Mouse (Mus musculus) liver, adult 2 months (tissue): ENCODE measurements around the gene Itsn1. TPM values are rescaled to one million over a fixed set of nuclear protein-coding genes. Genes with fewer than 3 reads are reported as not detected.

ENCODE experiments used
- DNase-seq: peaks from one replicate; pipeline ENCODE4 v3.0.0-alpha.2; 2011; ENCODE audit warnings: low read depth, low spot score; ENCODE audit errors: extremely low read depth
- H3K27ac ChIP-seq: fragments of 200-500 bp; replicated peaks from 2 replicates; pipeline ENCODE4 v1.5.1; 2012; ENCODE audit warnings: low read depth, mild to moderate bottlenecking, control low read depth, inconsistent platforms, low read length; ENCODE audit not compliant: insufficient read depth
- H3K27me3 ChIP-seq: fragments of 200-500 bp; 2 replicates; pipeline ENCODE4 v1.6.1; 2012; ENCODE audit warnings: mild to moderate bottlenecking, moderate library complexity, low read length, inconsistent platforms; ENCODE audit not compliant: control insufficient read depth, insufficient read depth
- H3K36me3 ChIP-seq: fragments of 200-500 bp; 2 replicates; pipeline ENCODE4 v1.6.1; 2012; ENCODE audit warnings: low read length, inconsistent platforms; ENCODE audit not compliant: control insufficient read depth, insufficient read depth
- H3K4me1 ChIP-seq: fragments of 200-500 bp; 2 replicates; pipeline ENCODE4 v1.6.1; 2011; ENCODE audit warnings: low read length; ENCODE audit not compliant: control insufficient read depth, insufficient read depth
- H3K4me3 ChIP-seq: fragments of 200-500 bp; 2 replicates; pipeline ENCODE4 v1.5.1; 2011; ENCODE audit warnings: low read depth, mild to moderate bottlenecking, control low read depth, low read length, moderate library complexity; ENCODE audit not compliant: insufficient read depth
- H3K79me2 ChIP-seq: fragments of 200-500 bp; 2 replicates; pipeline ENCODE4 v1.6.1; 2012; ENCODE audit warnings: inconsistent platforms, mild to moderate bottlenecking, low read length, moderate library complexity; ENCODE audit not compliant: control insufficient read depth, insufficient read depth
- H3K9ac ChIP-seq: fragments of 200-500 bp; 2 replicates; pipeline ENCODE4 v1.6.1; 2012; ENCODE audit warnings: low read depth, mild to moderate bottlenecking, control low read depth, inconsistent platforms, low read length
- CTCF ChIP-seq: fragments of 200-500 bp; IDR thresholded peaks from 2 replicates; pipeline ENCODE4 v1.5.1; 2011; ENCODE audit warnings: low read depth, low read length, control low read depth
- POLR2A ChIP-seq: fragments of 200-500 bp; IDR thresholded peaks from 2 replicates; pipeline ENCODE4 v1.6.1; 2011; ENCODE audit warnings: low read length, control low read depth; ENCODE audit not compliant: insufficient read depth; ENCODE audit errors: extremely low read depth
- WGBS: fragments of 180-500 bp; shearing (Covaris S2); methylation state at CpG from one replicate; pipeline ENCODE4 v1.1.7; 2018; 5-methylcytosine and 5-hydroxymethylcytosine counted together
- polyA plus RNA-seq: library from polyadenylated mRNA; depleted of rRNA; stranded (reverse); fragments of >200 nt; gene quantifications from 2 replicates; pipeline ENCODE4 v1.2.3, GENCODE M21; 2012
- total RNA-seq: library from RNA; depleted of rRNA; stranded (reverse); fragments of >200 nt; gene quantifications from 2 replicates; pipeline ENCODE4 v1.2.3, GENCODE M21; 2014

Itsn1 gene
- total and polyA plus RNA-seq, 2 experiments, result 13.6 to 16.3 TPM

DNA sequence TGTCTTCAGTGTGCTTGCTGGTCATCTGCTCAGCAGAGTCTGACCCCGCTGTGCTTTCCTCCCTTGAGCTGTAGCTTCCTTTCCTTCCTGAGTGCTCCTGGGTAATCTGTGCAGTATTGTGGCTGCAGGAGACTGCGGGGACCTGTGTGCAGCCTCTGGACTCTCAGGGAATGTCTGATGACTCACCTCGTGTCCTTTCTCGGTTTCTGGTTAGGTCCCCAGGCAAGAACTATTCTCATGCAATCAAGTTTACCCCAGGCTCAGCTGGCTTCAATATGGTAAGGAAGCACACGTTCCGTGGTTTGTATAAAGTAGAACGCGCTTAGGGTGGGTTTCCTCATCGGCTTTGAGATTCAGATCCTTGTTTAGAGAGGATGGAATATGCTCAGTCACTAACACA lies 82.8 kb downstream of the Itsn1 start:
- H3K27me3 ChIP-seq, result no peaks in the 10 kb centered on the region
- DNase-seq, result no peak
- H3K9ac ChIP-seq, result no peak overlapping the region
- no peak overlapping the region for H3K27ac ChIP-seq
- H3K36me3 ChIP-seq, result peaks cover 26% of the 10 kb centered on the region
- H3K79me2 ChIP-seq, result no peaks in the 10 kb centered on the region; the same call in 1 of the 2 replicates
- TF ChIP-seq POLR2A (no peak), CTCF (no peak)
- WGBS, result 86% methylated on average over 9 of the region's 9 CpGs
- no peaks in the 10 kb centered on the region for H3K4me1 ChIP-seq
- H3K4me3 ChIP-seq, result no peak overlapping the region

DNA sequence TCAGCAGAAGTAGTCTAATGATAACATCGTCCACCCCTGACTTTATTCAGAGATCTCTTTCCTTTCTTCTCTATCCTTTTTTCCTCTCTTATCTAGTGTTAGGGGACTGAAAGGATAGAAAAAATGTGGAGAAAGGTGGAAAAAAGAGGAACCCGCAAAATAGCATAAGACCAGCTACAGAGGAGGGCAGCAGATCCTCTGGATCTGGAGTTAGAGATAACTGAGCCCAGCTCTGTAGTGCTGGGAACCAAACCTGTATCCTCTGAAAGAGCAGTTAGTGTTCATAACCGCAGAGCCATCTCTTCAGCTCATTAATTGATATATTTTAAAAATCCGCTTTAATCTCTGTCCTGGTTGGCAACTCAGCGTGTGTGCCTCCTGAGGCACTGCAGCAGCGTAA lies 84.5 kb downstream of the Itsn1 start:
- Histone ChIP-seq H3K9ac (no peak overlapping the region), H3K79me2 (no peaks in the 10 kb centered on the region; the same call in 1 of the 2 replicates), H3K4me3 (no peak overlapping the region), H3K27me3 (no peaks in the 10 kb centered on the region), H3K4me1 (no peaks in the 10 kb centered on the region), H3K27ac (no peak overlapping the region), H3K36me3 (peaks cover 33% of the 10 kb centered on the region)
- TF ChIP-seq CTCF (no peak), POLR2A (no peak)
- DNase-seq, result no peak
- 97% methylated on average over 6 of the region's 6 CpGs for WGBS

DNA sequence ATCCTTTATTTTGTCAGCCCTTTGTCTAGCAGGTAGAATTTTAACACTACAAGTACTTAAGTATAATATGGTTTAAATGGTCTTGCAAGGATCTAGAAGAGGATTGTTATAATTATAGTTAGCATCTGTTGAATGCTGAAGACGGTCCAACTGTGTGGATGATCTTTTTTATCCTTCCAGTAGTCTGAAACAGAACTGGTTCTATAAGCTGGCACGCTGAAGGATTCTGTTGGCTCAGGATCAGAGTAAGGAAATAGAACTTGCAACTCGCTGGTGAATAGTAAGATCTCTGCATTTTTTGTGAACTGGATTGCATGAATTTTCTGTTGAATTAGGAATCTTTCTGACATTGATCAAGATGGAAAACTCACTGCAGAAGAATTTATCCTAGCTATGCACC lies 86.0 kb downstream of the Itsn1 start:
- Histone ChIP-seq H3K36me3 (peaks cover 35% of the 10 kb centered on the region), H3K9ac (no peak overlapping the region), H3K27ac (no peak overlapping the region), H3K4me3 (no peak overlapping the region), H3K4me1 (no peaks in the 10 kb centered on the region), H3K27me3 (no peaks in the 10 kb centered on the region), H3K79me2 (no peaks in the 10 kb centered on the region; the same call in 1 of the 2 replicates)
- 84% methylated on average over 3 of the region's 3 CpGs for WGBS
- no peak for TF ChIP-seq CTCF
- TF ChIP-seq POLR2A, result no peak
- no peak for DNase-seq

DNA sequence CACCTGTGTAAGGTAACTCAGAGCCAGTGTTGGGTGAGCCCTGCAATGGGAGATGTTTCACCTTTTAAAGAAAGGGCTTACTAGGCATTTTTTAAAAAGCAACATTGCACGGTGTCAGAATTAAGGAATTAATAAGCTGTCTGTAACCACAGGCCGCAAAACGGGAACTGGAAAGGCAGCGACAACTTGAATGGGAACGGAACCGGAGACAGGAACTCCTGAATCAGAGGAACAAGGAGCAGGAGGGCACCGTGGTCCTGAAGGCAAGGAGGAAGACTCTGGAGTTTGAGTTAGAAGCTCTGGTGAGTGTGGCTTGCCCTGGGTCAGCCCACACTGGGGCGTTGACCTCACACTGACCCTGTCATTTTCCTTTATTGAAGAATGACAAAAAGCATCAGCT lies 91.2 kb downstream of the Itsn1 start:
- 91% methylated on average over 8 of the region's 8 CpGs for WGBS
- Histone ChIP-seq H3K27ac (no peak overlapping the region), H3K79me2 (no peaks in the 10 kb centered on the region)

DNA sequence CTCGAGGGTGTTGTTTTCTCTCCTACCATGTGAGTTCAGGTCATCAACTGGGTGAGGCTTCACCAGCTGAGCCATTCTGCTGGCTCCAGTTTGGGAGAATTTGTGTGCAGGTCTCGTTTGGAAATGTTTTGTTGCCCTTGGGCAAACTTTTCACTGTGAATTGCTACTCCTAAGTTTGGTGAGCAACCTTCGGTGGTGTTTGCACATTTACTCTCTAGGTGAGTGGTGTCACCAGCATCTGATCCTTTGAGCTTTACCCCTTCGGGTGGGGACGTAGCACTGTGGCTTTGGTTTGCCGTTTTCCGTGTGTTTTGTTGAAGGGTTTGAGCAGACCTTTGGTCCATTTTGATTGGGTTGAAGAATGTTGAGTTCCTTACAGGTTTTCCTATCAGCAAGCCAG lies 93.2 kb downstream of the Itsn1 start:
- Histone ChIP-seq H3K27me3 (no peaks in the 10 kb centered on the region), H3K79me2 (no peaks in the 10 kb centered on the region), H3K36me3 (peaks cover 31% of the 10 kb centered on the region), H3K4me1 (peaks cover 10% of the 10 kb centered on the region), H3K9ac (no peak overlapping the region), H3K4me3 (no peak overlapping the region), H3K27ac (no peak overlapping the region)
- TF ChIP-seq CTCF (no peak), POLR2A (no peak)
- 31% methylated on average over 7 of the region's 7 CpGs for WGBS
- DNase-seq, result no peak

More for the DNA sequence above, 91.2 kb downstream of the Itsn1 start:
- TF ChIP-seq POLR2A, result no peak
- no peak for TF ChIP-seq CTCF
- Histone ChIP-seq H3K9ac (no peak overlapping the region), H3K4me1 (no peaks in the 10 kb centered on the region), H3K27me3 (no peaks in the 10 kb centered on the region), H3K4me3 (no peak overlapping the region), H3K36me3 (peaks cover 40% of the 10 kb centered on the region)
- no peak for DNase-seq

DNA sequence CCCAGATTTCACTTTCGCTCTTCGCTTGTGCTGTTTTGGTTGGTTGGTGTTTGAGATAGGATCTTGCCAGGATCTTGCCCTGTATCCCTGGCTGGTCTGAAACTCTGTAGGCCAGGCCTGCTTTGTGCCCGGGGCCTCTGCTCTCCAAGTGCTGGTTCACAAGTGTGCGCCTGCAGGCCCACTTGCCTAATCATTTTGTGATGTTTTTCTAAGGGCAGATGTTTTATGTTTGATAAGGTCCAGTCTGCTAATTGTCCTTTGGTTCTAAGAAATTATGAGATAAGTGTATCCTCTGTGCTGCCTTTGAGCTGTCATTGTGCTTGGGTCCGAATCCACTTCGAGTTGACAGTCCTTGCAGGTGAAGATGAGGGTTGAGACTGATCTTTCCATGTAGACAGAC lies 93.7 kb downstream of the Itsn1 start:
- TF ChIP-seq POLR2A, result no peak
- no peak for TF ChIP-seq CTCF
- Histone ChIP-seq H3K4me1 (peaks cover 14% of the 10 kb centered on the region), H3K79me2 (no peaks in the 10 kb centered on the region), H3K9ac (no peak overlapping the region), H3K27me3 (no peaks in the 10 kb centered on the region), H3K36me3 (peaks cover 29% of the 10 kb centered on the region), H3K27ac (no peak overlapping the region), H3K4me3 (no peak overlapping the region)
- DNase-seq, result no peak
- WGBS, result 84% methylated on average over 6 of the region's 6 CpGs
